Mouse (Mus musculus) heart, adult 2 months (tissue): ENCODE results near the gene Samd11.

Source experiments
- CTCF ChIP-seq: fragments of 200-600 bp; IDR thresholded peaks from 2 replicates; pipeline ENCODE4 v1.8.1; 2022; ENCODE audit warnings: antibody characterized with exemption, mild to moderate bottlenecking, moderate library complexity
- EP300 ChIP-seq: fragments of 200-500 bp; IDR thresholded peaks from 2 replicates; pipeline ENCODE4 v1.6.1; 2011; ENCODE audit warnings: low read depth, low read length, control low read depth; ENCODE audit not compliant: insufficient read depth
- POLR2A ChIP-seq: fragments of 200-500 bp; IDR thresholded peaks from 2 replicates; pipeline ENCODE4 v1.6.1; 2011; ENCODE audit warnings: mild to moderate bottlenecking, low read depth, low read length, control low read depth; ENCODE audit not compliant: insufficient read depth

GRCm38 (mm10) chr4:156228393-156229024 lies 26.9 kb downstream of the Samd11 start:
- TF ChIP-seq CTCF (no peak), EP300 (no peak), POLR2A (no peak)
